Mouse (Mus musculus): ENCODE results near the gene Asb5.

GRCm38 (mm10) chr8:54507428-54508095 lies 21.8 kb upstream of the Asb5 start:
- TF ChIP-seq POLR2A (IDR thresholded peaks at IDR 0.05; ENCODE audit: borderline replicate concordance, control insufficient read depth, low read depth, low read length) (no peak), CTCF (IDR thresholded peaks at IDR 0.05; ENCODE audit: control insufficient read depth, insufficient read depth, low read length) (no peak)

All from bone marrow, adult 2 months (tissue).